Mouse (Mus musculus): ENCODE results near the gene Gm14410.
"Not testable (repeated sequence)": the region's sequence is repeated elsewhere in the genome, so short reads cannot be mapped to it uniquely, and the experiment has no call there.

The Gm14410 gene

GRCm38 (mm10) chr2:177206341-177206740 lies at the start of gene Gm14410:
Gene Gm14410 (minus strand): TSS chr2:177206421.
- in situ Hi-C loops (cut with MboI, MseI) = not testable (repeated sequence)

DNA sequence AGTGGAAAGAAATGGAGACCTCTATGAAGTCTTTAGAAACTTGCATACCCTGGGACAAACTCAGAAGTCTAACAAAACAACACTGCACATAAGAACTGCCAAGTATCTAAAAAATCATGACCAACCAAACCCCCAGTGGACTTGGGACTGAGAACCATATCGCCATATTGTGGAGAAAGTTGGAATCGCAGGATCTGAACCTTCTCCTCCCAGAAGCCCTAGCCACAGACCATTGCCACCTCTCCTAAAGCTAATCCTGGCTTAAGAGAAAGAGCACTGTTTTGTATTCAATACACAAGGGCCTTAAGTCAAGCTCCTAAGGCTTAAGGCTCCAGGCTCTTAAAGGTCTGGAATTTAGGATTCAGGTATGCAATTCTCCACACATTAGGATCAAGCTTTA lies 41.2 kb upstream of the Gm14410 start:
- in situ Hi-C loops (cut with MboI, MseI) = not testable (repeated sequence)

DNA sequence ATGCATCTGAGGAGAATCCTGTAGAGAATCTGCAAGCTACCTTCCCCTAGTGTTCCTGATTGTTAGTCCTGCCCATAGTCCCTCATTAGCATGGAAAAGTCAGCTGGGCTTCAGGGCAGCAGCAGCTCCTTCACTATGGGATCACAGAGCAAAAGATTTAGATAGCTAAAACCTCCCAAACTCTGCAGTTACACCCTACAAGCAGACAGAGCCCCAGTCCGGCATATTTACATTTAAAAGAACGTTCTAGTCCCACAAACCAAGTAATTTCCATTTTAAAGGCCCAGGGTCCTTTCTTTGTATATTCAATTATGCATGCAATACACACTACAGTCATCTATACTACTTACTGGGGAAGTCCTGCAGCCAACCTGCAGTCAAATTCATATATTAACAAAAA lies 24.2 kb upstream of the Gm14410 start:
- in situ Hi-C loops (cut with MboI, MseI) = not testable (repeated sequence)

DNA sequence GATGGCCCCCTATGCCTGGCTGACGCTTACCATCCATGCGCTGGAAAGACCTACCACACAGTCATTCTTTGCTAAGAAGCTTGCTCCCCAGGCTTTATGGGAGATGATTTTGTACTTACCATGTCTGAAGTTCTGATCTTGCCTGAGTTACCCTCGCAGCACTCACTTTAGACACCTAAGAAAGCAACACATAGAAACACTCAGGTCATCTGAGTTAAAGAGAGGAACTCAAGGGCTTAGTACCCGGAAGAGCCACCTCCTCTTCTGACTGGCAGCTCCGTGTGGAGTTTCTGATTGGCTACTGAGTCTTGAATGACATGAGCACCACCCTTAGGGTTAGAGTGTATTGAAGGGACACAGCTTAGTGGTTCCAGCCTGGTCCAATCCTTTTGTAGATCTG lies 33.5 kb downstream of the Gm14410 start:
- in situ Hi-C loops (cut with MboI, MseI) = not testable (repeated sequence)

All from regulatory T cell (primary cell).